Mouse (Mus musculus): Measurements from ENCODE around the gene Smg1. TPM values are rescaled to one million over a fixed set of nuclear protein-coding genes. Genes with fewer than 3 reads are reported as not detected.

Smg1 gene
- 10 to 100 TPM; 81.4 to 88.6 TPM for total RNA-seq (2021)

DNA sequence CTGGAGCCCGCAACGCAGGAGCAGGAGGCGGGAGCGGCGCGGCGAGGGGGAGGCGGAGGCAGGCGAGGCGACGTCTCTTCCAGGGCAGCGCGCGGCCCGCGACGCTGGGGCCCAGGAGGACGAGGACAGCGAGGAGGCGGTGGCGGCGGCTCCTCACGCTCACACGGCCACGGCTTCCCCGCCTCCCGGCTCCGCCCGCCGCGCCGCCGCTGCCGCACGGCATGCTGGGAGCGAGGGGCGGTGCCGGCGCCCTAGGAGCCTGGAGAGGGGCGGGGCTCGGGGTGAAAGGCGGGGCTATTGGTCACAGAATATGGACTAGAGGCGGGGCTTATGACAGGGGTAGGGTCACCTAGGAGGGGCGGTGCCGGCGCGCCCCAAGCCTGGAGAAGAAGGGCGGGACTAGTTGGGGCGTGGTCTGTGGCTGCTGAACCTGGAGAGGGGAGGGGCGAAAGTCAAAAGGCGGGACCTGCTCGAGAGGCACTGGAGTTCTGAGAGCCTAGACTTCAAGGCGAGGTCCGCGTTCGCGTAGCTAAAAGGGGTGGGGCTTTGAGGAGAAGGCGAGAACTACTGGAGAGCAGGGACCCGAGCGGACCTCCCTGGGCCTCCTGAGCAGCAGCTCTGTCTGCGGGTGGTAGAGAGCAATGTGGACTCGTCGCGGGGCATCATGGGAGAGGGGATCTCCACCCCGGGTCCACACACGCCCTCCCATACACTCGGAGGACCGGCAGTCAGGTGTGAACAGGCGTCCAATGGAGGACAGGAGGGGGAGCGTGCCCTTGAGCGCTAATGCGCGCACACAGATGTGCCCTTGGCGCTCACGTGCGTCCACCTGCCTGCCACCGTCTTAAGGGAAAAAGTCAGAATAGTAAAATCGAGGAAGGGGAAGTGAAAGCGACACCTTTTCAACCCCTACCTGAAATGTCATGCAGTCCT lies at the start of gene Smg1:
Gene Smg1 (minus strand): TSS at position 218 of the 933 bp plus-strand sequence.
- intact Hi-C loops (cut with DNase I), result no loop called here
- DNase-seq, result peak; percentile 97

DNA sequence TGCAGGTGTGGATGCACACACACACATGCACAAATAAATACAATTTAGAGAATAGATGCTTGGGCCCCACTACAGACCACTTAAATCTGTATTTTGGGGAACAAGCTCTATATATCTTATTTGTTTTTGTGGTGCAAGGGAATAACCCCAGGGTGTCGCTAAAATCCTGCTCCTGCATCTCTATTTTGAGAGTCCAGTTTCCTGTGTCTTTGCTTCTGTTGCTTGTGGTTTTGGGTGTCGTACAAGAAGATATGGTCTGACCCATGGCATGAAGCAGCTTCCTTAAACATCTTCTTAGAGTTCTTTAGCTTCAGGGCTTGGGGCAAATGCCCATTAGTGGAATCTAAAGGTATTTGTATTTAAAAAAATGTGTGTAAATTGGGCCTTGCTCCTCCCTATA lies 39.7 kb upstream of the Smg1 start:
- DNase-seq, result no peak
- intact Hi-C loops (cut with DNase I), result no loop called here

GRCm38 (mm10) chr7:118282543-118282942 lies 39.1 kb upstream of the Smg1 start:
- intact Hi-C loops (cut with DNase I), result no loop called here
- DNase-seq, result no peak

DNA sequence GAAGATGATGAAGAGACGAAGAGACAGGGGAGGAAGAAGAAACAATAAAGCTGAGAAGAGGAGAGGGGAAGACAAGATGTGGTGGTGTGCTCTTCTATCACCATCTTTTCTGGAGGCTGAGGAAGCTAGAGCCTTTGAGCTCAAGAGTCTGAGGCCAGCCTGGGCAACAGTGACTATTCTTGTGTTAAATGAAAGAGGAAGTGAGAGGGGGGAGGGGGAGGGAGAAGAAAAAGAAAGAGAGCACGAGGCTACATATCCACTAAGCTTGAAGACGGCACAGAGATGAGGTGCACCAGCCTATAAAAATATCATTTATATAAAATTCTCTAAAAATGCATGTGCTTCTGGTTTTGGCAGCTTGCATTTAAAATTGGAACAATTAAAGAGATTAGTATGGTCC lies 36.1 kb upstream of the Smg1 start:
- intact Hi-C loops (cut with DNase I), result no loop called here
- no peak for DNase-seq

DNA sequence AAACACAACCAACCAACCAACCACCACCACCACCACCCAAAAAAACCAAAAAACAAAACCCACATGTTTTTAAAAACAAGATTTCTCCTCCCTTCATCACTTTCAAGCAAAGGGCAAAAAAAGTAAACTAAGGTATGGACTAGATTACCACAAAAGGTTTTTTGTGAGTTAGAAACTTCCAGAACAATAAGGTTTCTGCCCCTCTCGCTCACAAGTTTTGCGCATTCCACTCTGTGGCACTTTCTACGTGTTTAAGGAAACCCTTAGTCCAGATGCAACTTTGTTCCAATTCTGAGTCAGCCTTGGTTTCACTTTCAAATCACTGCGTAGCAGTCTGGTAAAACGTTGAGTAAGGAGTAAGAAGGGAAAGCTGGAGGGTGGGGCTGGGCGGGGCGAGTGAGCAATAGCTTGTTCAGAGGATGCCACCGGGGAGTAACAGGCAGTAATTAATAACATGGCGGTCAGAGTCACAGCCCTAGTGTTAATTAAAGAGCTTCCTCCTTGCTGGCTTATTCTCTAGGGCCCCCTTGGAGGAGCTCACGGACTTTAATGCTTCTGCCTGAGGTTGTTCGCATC lies 34.0 kb upstream of the Smg1 start:
- intact Hi-C loops (cut with DNase I), result no loop called here
- no peak for DNase-seq

GRCm38 (mm10) chr7:118276684-118277334 lies 33.3 kb upstream of the Smg1 start:
- intact Hi-C loops (cut with DNase I), result no loop called here

DNA sequence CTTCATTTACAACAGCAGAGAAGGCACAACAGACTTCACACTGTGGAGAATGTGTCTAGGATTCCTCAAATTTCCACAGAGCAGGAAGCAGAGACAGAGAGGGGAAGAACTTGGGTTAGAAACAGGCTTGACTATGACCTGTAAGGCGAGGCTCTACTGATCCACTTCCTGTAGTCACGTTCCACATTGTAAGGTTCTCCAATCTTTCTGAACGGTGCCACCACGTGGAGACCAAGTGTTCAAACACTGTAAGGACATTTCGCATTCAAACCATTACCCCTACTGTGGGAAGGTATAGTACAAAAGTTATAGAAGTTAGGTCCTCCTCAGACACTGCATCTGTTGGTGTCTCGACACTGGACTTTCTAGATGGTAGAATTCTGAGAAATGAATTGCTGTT lies 31.8 kb upstream of the Smg1 start:
- DNase-seq, result no peak
- intact Hi-C loops (cut with DNase I), result no loop called here

More at GRCm38 (mm10) chr7:118276684-118277334, 33.3 kb upstream of the Smg1 start:
- no peak for DNase-seq

GRCm38 (mm10) chr7:118274851-118275250 lies 31.4 kb upstream of the Smg1 start:
- no peak for DNase-seq
- intact Hi-C loops (cut with DNase I), result no loop called here

DNA sequence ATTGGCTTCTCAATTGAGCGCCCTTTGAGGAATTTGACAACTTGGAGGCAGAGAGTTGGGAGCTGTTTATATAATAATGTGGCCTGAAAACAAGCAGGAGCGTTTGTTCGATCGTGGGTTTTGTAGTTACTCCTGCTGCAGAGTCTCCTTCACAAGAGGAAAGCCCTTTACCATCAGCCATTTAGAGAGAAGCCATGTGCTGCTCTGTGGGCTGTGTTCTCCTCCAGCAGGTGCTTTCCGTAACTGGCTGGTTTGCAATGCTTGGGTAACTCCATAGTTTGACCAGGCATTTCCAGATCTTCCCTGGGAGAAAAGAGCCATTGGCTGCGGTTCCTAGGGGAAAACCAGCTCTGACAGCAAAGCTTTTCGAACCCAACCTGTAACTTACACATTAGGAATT lies 30.7 kb upstream of the Smg1 start:
- intact Hi-C loops (cut with DNase I), result no loop called here
- no peak for DNase-seq

- intact Hi-C loops (cut with DNase I), result no loop called here
- no peak for DNase-seq
These were observed 22.6 kb upstream of the Smg1 start for GRCm38 (mm10) chr7:118266099-118266498.

DNA sequence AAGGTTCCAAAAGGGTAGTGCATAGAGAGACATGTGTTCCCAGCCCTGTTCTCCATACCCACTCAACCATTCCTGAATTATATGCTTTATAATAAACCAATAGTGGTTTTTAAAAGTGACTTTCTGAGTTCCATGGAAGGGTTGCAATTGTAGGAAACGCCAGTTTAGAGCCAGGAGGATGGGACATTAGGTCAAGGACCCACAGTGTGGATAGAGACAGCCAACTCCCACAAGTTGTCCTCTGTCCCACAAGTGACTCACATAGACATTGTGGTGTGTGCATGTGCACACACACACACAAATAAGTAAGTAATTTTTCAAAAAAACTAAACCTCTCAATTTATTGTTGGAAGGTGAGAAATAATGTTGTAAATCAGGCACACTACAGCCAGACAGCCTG lies 20.1 kb upstream of the Smg1 start:
- DNase-seq, result no peak
- intact Hi-C loops (cut with DNase I), result no loop called here

GRCm38 (mm10) chr7:118262409-118262808 lies 18.9 kb upstream of the Smg1 start:
- intact Hi-C loops (cut with DNase I), result no loop called here

GRCm38 (mm10) chr7:118259676-118260305 lies 16.3 kb upstream of the Smg1 start:
- no peak for DNase-seq
- intact Hi-C loops (cut with DNase I), result no loop called here

More at GRCm38 (mm10) chr7:118262409-118262808, 18.9 kb upstream of the Smg1 start:
- no peak for DNase-seq

- intact Hi-C loops (cut with DNase I), result no loop called here
- DNase-seq, result no peak
These were observed 15.0 kb upstream of the Smg1 start for GRCm38 (mm10) chr7:118258451-118258850.

DNA sequence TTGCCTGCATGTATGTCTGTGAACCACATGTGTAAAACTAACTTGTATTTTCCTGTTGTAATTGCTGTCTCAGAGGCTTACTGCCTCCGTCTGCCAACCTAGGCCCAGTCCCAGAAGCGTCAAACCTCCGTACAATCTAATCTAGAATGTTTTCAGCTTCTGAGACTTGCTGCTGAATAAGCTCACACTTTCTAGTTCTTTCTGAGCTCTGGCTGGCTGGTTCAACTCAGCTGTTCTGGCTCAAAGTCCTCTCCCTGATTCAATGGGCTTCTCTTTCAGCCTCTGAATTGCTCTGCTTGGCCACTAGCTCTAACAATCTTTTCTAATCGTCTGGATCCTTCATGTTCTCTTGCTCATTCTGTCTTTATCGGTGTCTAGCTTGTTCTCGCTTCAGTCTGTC lies 13.3 kb upstream of the Smg1 start:
- DNase-seq, result no peak
- intact Hi-C loops (cut with DNase I), result no loop called here

DNA sequence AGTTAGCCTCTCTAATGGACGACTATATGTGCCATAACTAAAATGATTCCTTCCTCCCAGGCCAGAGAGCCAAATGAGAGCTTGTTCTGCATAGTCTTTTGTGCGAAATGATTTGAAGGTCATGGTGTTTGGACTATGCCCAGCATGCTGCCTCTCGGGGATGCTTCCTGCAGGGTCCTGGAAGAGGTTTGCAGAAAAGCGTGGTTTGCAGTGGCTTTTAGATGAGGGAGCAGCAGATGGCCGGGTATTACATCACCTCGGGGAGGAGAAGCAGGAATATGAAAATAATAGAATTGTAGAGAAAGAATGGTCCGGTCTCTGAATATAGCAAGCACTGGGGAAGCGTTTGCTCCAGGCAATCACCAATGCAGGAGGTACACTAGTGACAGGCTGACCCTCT lies 11.0 kb upstream of the Smg1 start:
- DNase-seq, result peak; percentile 80
- intact Hi-C loops (cut with DNase I), result no loop called here

GRCm38 (mm10) chr7:118254015-118254414 lies 10.5 kb upstream of the Smg1 start:
- intact Hi-C loops (cut with DNase I), result no loop called here
- DNase-seq, result no peak

DNA sequence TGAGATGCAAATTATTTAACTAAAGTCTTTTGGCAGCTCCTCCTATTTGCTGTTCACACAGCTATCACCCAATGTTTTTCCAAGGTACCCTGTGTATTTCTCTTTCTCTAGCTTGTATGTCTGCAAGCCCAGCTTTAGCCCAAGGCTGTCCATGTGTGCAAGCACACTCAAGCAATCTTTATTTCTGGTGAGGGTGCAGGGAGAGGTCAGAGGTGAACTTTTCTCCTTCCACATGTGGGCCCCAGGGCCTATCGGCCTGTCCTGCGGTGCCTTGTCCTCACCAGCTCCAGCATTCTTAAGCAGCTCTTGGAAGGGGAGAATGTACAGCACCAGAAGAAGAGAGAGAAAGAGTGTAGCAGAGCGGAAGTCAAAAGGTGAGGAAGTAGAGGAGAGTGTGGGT lies 9.5 kb upstream of the Smg1 start:
- no peak for DNase-seq
- intact Hi-C loops (cut with DNase I), result no loop called here

DNA sequence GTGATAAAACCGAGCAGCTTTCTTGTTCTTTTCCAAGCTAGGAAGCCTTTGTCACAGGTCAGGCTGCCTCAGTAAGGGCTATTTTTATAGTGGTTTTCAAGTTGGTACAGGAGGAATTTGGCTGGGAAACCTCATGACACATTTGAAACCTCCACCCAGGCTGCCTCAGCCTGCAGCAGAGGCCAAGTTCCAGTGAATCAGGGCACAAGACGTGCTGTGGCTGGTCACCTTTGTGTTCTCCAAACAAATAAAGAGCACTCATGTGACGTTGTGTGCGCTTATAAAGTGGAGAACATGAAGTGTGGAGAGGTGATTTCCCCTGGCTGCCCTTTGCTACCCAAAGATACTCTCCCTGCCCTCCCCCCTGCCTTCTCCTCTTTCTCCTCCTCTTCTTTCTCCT lies 8.9 kb upstream of the Smg1 start:
- no peak for DNase-seq
- intact Hi-C loops (cut with DNase I), result no loop called here

- no peak for DNase-seq
- intact Hi-C loops (cut with DNase I), result no loop called here
These were observed 8.1 kb upstream of the Smg1 start for GRCm38 (mm10) chr7:118251392-118252170.
